Mouse (Mus musculus) thymus, postnatal 10 days (tissue): ENCODE data around the gene Zfp282.
"Not testable (repeated sequence)": the region's sequence is repeated elsewhere in the genome, so short reads cannot be mapped to it uniquely, and the experiment has no call there.

Experiments
- DNase-seq, 2 experiments: peaks; one replicate each; pipeline ENCODE4 v3.0.0; 2021; ENCODE audit warnings: low spot score in 2 of 2

Zfp282 gene

DNA sequence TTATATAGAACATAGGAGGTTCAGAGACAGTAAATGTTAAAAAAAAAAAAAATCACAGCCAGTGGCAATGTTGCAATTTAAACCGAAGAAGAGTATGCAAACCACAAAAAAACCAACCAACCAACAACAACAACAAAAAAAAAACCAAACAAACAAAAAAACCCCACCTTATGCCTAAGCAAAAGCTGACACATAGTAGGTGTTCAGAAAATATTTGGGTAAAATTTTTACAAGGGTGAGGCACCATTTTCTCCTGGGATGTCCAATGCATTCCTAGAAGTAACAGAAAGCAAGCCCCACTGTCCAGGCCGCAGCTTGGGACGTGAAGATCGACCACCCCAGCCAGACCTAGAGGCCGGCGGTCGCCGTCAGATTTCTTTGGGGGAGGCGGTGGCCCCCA lies at the start of gene Zfp282:
TSS of gene Zfp282 (plus strand) at position 147 of the 400 bp plus-strand sequence.
- no peak for DNase-seq

DNA sequence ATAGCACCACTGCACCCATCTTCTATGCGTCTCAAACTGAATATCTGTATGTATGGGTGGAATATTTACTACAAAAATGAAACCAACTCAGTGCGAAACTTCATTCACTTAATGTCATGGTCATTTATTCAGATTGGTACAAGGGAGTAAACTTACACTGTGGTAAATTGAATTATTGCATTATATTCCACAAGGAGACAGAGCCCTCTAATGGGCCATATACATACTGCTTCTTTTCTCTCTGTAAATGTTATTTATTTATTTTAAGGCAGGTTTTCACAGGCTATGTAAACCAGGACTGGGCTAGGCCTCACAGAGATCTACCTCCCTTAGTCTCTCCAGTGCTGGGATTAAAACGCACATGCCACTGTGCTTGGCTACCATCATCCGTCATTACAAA lies 49.5 kb upstream of the Zfp282 start:
- no peak for DNase-seq

DNA sequence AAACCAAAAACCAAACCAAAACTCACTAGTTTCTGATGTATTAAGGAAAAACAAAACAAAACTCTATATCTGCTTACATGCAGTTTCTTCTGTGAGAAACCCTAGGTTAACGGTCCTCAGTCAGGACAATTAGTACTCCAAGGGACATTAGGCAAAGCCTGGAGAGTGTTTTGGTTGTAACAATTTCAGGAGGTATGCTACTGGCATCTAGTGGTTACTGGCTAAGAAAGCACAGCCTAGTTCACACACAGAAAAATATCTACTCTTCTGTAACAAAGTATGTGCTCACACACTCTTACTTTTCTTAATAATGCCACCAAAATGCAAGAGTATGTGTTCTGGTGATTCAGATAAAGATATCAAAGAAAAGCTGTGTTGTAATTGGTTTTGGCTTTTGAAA lies 48.1 kb upstream of the Zfp282 start:
- no peak for DNase-seq

DNA sequence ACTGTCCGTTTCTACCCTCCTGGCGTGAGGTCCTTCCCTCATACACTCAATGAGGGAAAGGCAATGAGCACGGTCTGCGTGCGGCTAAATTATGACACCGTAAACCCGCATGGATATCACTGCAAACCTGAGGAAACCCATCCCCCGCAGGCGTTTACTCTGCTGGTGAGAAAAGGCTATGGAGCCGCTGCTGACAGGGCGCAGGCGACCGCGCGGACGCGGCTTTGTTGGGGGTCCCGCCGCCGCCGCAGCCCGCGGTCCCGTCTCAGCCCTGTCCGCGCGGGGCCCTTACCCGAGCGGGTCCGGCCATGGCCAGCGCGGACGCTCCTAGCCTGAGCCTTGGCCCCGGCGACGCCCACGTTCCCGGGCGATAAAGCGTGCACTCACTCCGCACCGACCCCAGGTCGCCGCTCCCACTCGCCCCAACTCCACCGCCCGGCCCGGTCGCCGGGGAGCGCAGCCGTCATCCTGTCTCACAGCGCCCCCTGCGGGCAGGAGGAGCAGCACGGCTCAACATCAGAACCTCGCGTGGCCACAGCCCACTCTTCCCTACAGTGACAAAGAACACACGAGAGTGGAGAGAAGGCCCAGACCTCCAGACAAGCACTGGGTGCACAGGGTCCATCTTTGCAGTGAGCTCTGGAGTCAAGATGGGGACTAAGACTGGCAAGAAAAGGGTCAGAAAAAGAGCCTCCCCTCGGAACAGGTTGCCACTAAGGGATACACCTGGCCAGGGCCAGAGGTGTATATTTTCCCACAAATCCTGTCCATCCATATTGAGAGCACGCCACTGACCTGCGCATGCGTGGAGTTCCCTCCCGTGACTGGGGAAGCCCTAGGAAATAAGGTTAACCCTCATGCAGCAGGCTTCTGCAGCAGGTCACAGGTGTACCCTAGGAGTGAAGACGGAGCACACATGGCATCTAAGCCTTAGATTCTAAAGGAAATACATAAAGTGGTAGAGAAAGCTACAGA lies 46.6 kb upstream of the Zfp282 start, which contains the start of gene Zfp786:
TSS of gene Zfp786 (minus strand) at position 764 of the 975 bp plus-strand sequence.
- DNase-seq, result peak; percentile 84 to 97

DNA sequence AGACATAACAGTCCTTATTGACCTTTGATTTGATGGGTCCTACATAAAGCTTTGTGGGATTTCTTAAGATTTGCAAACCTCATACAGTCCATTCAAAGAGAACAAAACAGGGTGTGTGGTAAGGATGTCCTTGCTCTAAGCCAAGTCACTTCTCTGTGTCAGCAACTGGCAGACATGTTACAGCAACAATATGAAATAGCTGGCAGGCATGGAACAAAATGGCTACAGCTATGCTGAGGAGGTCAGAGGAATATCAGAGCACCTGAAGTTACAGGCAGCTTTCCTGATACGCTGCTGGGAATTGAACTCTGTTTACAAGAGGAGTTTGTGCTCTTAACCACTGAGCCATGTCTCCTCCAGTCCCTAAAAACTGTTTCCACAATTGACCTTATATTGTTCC lies 44.8 kb upstream of the Zfp282 start:
- no peak for DNase-seq

DNA sequence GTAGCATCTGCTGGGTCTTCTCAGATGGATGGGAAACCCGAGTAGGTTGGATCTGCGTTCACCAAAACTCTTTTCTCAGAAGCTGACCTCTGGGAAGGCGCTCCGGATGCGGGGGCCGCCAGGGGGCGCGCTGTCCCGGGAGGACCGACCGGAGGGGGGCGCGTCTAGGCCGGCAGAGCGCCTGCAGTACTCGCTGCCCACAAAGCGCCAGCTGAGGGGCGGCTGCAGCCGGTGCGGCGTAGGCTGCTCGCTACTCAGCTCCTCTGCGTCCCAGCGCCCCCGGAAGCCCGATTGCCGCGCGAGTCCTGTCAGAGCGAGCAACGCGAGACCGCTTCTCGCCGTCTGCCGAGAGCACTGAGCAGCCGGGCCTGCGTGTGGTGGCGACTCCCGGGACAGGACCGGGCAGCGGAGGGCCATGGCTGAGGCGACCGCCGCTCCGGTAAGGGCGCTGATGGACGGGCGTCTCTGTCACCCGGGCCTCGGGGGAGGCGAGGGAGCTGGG lies 41.5 kb upstream of the Zfp282 start, which contains the start of gene Zfp398:
TSS of gene Zfp398 (plus strand) at position 180 of the 502 bp plus-strand sequence.
- DNase-seq, result peak; percentile 94 to 98

DNA sequence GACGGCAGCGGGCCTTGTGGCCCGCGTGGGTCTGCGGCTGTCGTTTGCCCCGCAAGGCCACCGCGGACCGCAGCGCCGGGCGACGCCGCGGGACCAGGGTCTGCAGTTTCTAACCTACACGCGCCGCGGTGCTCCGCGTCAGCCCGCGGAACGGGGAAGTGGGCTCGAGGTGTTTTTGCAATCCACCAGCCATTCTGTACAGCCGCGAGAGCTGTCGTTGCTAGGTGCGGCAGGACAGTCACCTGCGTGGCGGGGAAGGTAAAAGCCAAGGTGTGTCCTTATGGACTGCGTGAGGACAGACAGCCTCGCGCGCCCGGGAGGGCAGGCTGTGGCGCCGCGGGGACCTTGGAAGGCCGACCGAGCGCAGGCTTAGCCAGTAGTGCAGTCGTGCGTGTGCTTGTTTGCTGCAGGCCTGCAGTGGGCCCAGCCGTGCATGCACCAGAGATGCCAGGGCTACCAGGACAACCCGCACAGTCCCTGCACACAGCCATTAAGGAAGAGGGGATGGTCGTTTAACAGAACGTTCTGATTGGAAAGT lies 41.0 kb upstream of the Zfp282 start:
- peak in 1 of 2 experiments; percentile 43 for DNase-seq

DNA sequence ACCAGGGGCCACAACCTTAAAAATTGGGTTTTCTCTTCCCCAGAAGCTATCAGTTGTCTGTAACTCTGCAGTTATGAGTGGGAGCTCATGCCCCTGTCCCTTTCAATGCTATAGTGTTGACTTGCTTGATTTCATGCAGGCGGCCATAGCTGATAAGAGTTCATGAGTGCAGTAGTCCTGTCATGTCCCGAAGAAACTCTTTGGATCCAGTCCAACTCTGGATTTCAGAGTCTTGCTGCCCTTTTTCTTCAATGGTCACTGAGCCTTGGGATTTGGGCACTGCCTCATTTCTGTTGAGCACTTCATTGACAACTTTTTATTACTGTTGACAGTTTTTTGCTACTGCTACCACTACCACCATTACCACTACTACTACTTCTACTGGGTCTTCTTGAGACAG lies 39.4 kb upstream of the Zfp282 start:
- DNase-seq, result no peak

DNA sequence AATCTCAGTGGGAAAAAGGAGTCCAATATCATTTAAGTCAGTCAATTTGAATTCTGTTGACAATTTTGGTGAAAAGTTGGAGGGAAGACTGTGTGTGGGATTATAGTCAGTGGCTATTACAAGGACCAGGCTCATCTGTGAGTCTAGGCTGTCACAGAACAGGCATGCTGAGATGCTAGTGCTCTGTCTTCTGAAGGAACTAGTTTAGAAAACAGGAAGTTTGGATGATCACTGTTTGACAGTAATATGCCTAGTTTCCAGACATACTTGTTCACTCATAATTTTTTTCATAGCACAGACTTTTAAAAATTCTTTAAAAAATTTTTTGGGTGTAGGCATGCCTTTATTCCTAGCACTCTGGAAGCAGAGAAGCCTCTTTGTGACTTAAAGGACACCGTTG lies 35.9 kb upstream of the Zfp282 start:
- no peak for DNase-seq

DNA sequence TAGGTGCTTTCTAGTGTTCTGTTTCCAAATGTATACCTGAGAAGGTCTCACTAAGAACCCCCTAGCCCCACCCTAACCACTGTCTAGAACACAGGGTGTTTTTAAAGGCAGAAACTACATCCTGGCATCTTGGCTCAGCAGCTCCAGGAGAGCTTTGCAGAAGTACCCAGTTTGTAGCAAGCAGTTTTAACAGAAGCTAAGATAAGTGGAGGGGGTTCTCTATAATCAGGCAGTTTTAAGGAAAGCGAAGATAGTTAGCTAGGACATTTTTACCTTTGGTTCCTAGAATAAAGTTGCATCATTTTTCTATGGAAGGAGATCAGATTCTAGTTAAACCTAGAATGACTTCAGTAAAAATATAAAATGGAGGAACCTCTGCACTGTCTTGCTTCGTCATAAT lies 35.2 kb upstream of the Zfp282 start:
- DNase-seq, result no peak

DNA sequence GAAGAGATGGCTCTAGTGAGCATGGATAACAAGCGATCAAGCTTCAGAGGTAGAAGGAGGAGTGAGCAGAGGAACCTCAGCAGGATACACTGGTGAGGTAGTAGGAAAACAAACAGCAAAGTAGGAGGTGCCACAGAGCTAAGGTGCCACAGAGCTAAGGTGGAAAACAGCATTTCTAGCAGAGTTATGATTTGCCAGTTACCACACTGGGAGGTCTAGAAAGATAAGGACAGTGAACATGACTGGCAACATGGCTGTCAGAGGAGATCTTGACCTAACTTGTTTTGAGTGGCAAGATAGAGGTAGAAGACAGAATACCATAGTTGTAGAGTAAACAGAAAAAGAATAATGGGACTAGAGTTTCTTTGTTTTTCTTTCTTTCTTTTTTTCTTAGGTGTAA lies 34.7 kb upstream of the Zfp282 start:
- DNase-seq, result no peak

DNA sequence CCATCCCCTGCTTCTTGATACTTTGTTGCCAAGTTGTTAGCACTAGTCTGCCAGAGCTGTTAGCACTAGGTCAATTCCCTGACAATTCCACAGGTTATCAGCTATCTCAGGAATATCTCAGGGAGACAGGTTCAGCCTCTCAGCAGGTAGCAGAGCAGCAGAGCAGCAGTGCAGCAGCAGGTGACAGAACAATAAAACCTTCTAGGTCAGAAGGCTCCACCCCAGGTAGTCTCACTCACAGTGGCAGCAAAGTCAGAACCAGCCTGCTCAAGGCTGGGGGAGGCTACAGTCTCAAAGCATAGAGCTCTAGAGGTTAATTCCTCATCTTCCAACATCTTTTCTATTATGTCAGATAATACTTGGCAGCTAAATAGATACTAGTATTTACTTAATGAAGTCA lies 31.2 kb upstream of the Zfp282 start:
- no peak for DNase-seq

DNA sequence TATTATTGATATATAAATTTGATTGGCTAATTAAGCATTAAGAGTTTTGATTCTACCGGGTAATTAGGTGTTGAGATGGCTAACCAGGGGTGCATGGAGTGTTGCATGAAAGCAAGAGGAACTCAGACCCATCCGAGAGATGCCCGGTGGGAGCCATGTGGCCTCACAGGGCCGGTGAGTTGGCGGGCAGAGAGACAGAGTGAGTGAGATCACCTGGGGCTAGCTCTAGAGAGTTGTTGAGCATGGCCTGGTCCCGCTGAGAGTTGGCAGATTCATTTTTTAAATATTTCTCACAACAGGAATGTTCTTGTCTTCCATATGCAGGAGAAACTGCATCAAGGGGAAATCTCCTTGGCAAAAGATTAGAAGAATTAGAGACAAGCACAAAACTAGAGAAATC lies 19.8 kb upstream of the Zfp282 start:
- no peak for DNase-seq

DNA sequence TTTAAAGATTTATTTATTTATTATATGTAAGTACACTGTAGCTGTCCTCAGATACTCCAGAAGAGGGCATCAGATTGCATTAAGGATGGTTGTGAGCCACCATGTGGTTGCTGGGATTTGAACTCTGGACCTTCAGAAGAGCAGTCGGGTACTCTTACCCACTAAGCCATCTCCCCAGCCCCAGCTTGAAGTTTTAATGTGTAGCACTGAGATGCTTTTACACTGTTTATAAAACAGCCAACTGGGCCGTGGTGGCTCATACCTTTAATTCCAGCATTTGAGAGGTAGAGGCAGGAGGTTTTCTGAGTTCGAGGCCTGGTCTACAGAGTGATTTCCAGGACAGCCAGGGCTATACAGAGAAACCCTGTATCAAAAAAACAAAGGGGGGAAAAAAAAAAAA lies 19.3 kb upstream of the Zfp282 start:
- DNase-seq, result not testable (repeated sequence)

DNA sequence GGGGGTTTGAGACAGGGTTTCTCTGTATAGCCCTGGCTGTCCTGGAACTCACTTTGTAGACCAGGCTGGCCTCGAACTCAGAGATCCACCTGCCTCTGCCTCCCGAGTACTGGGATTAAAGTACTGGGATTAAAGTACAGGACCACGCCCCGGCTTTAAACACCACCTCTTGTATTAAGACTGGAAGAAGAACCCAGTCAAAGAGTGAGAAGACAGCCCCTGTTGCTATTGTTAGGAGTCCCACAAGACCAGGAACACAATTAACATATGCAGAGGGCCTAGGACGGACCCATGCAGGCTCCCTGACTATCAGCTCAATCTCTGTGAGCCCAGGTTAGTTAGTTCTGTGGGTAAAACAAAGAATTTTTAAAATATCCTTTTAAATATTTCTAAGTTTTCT lies 4.7 kb upstream of the Zfp282 start:
- DNase-seq, result no peak

DNA sequence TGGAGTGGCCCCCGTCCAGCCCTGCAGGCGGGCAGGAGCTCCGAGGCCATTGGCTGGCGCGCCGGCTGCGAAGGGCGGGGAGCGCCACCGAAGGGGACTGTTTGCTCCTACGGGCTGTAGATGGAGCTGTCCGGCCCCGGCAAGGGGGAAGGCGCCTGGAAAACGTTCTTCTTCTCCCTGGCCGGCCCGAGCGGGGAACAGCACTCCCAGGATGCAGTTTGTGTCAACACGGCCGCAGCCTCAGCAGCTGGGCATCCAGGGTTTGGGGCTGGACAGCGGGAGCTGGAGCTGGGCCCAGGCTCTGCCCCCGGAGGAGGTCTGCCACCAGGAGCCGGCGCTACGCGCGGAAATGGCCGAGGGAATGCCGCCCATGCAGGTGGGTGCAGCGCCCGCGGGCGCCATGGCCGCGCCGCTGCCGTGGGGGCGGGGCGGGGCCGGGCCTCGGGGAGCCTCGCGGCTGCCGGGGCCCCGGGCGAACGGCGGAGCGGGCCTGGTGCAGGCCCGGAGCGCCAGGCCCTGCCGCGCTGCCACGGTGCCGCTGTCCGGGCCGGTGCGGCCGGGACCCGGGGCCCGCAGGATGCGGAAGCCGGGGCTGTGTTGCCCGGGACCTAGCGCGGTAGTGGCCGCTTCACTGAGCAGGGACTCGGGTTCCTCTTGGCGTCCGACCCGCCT lies 593 bp downstream of the Zfp282 start:
- peak; percentile 64 to 67 for DNase-seq

DNA sequence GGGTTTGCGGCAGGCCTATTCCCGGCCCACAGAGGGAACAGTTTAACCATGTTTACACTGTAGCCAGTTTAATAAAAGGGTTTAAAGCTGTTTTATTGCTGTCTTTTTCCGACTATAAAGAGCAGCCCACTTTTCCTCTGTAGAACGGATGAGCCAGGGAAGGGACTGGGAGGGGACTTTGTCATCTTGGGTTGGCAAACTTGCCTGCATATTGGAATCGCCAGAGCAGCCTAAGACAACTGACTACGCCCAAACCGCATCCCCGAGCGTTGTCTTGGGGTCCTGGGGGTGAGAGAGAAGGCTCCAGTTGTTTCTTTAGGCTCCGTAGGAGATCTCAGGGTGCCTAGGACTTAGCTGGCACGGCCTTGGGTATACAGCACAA lies 1.1 kb downstream of the Zfp282 start:
- DNase-seq, result peak in 1 of 2 experiments; percentile 12

DNA sequence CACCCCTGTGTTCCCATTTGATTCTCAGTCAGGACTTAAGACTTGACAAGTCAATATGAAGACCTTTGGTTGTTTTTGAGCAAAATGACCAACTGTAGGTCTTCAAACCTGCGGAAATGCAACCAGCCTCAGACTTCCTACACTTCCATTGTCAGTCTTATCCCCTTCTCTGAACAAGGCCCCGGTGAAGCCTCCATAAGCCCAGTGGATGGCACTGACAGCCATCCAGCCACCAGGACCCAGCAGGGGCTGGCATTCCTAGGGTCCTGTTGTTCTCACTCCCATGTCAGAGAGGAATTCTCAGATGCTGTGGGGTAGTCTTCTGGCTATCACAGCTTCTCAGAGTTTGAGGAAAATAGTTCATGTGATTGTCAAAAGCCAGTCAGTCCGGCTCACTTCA lies 1.6 kb downstream of the Zfp282 start:
- DNase-seq, result no peak

DNA sequence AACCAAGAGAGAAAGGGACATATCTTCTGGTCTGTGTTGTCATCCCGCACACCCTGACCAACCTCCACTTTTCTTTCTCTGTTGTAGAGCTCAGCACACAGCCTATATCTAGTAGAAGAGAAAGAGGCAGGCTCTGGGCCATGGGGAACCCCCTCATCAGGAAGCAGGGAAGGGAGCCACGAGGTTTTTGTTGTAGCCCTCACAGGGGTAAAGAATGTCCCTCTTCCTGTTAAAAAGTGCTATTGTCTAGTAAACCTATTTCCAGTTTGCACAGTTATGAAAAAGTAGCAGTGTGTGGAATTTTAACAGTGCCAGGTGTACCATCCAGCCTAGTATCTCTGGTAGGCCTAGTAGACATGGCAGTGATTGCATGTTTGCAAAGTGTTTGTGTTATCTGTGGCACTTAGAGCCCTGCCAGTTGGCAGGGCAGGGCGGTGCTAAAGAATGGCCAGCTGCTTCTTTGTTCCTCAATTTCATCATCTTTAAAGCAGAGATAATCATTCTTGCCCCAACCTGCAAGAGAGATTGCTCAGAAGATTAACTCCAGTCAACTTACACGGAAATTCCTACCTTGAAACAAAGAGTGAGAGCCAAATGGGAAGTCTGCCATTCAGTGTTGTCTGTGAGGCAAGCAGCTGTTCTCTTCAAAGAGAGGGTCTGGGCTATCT lies 2.2 kb downstream of the Zfp282 start:
- no peak for DNase-seq

DNA sequence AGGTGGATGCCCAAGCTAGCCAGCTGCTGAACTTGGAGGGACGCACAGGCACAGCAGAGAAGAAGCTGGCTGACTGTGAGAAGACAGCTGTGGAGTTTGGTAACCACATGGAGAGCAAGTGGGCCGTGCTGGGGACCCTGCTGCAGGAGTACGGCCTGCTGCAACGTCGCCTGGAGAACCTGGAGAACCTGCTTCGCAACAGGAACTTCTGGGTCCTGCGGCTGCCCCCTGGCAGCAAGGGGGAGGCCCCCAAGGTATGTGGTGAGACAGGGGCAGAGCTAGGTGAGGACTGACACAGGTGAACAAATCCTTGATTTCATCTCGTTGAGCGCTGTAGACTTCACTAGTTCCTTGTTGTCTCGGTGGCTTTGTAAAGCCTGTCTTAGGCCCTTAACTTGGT lies 3.2 kb downstream of the Zfp282 start:
- DNase-seq, result no peak

DNA sequence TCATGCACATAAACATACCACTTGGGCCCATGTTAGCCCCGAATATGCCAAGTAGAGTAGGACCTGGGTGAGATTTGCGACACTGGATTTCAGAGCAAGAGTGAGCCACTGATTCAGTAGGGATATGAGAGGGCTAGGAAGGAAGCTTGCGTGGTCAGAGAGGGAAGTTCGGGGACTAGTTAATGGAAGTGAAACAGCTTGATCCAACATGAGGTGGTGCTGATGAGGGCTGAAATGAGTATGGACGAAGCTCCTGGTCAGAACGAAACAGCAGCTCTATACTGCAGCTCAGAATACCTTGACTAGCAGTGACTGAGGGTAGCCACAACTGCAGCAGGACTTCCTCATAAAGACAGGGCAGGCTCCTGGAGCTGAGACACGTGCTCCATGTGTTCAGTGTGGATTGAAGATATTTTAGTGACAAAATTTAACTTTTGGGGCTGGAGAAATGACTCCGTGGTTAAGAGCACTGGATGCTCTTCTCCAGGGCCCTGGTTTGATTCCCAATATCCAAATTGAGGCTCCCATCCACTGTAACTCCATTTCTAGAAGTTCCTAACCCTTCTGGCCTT lies 11.9 kb downstream of the Zfp282 start:
- no peak for DNase-seq

DNA sequence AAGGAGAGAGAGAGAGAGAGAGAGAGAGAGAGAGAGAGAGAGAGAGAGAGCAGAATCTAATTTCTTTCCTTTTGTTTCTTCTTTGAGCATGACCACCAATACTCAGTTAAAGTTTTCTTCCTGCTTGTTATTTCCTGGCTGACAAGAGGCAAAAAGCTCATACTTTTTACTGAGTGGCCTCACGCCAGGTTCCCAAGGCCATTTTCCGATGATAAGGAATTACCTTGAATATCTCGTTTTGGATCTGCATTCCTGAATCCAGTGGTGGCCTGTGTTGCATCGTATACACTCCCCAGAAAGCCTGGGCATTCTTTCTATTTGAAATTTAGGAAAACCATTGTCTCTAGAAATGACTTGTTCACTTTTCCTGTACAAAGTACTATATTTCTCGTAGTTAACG lies 22.4 kb downstream of the Zfp282 start:
- no peak for DNase-seq
